Mouse (Mus musculus) spleen, adult 2 months (tissue): ENCODE data around the gene Scd3. TPM values are rescaled to one million over a fixed set of nuclear protein-coding genes. Genes with fewer than 3 reads are reported as not detected.

Experiments
- DNase-seq, 2 experiments: peaks; one replicate each; pipeline versions ENCODE4 v3.0.0 to v3.0.0-alpha.2; 2012 to 2021; ENCODE audit warnings: low spot score in 2 of 2, low read depth in 1 of 2
- H3K27ac ChIP-seq: fragments of 200-500 bp; 2 replicates; pipeline ENCODE4 v1.5.1; 2012; ENCODE audit warnings: low read length, inconsistent platforms; ENCODE audit not compliant: insufficient read depth
- H3K27me3 ChIP-seq: fragments of 200-500 bp; 2 replicates; pipeline ENCODE4 v1.6.1; 2012; ENCODE audit warnings: mild to moderate bottlenecking, moderate library complexity, low read length, inconsistent platforms; ENCODE audit not compliant: control insufficient read depth, insufficient read depth
- H3K36me3 ChIP-seq: fragments of 200-500 bp; 2 replicates; pipeline ENCODE4 v1.6.1; 2012; ENCODE audit warnings: mild to moderate bottlenecking, low read length, inconsistent platforms; ENCODE audit not compliant: control insufficient read depth, insufficient read depth
- H3K4me1 ChIP-seq: fragments of 200-500 bp; 2 replicates; pipeline ENCODE4 v1.6.1; 2011; ENCODE audit warnings: inconsistent platforms; ENCODE audit not compliant: control insufficient read depth, insufficient read depth, insufficient read length
- H3K4me3 ChIP-seq: fragments of 200-500 bp; 2 replicates; pipeline ENCODE4 v1.5.1; 2011; ENCODE audit warnings: mild to moderate bottlenecking, inconsistent platforms; ENCODE audit not compliant: insufficient read depth, insufficient read length; ENCODE audit errors: extremely low read depth
- CTCF ChIP-seq: fragments of 200-500 bp; IDR thresholded peaks from 2 replicates; pipeline ENCODE4 v1.5.1; 2011; ENCODE audit warnings: mild to moderate bottlenecking, inconsistent platforms; ENCODE audit not compliant: insufficient read depth, insufficient read length, insufficient replicate concordance; ENCODE audit errors: extremely low read depth
- POLR2A ChIP-seq: fragments of 200-500 bp; IDR thresholded peaks from 2 replicates; pipeline ENCODE4 v1.6.1; 2011; ENCODE audit warnings: low read depth, low read length, inconsistent platforms
- WGBS: fragments of 180-500 bp; shearing (Covaris S2); methylation state at CpG from one replicate; pipeline ENCODE4 v1.1.7; 2018; 5-methylcytosine and 5-hydroxymethylcytosine counted together
- polyA plus RNA-seq: library from polyadenylated mRNA; depleted of rRNA; stranded (reverse); fragments of >200 nt; gene quantifications from 2 replicates; pipeline ENCODE4 v1.2.3, GENCODE M21; 2012

The Scd3 gene
- polyA plus RNA-seq, 1 experiment: not detected

- TF ChIP-seq POLR2A (no peak), CTCF (no peak)
- H3K27me3 ChIP-seq: no peaks in the 10 kb centered on the region
- H3K4me1 ChIP-seq: no peaks in the 10 kb centered on the region
- H3K27ac ChIP-seq: no peak overlapping the region
- H3K36me3 ChIP-seq: no peaks in the 10 kb centered on the region
- no peak overlapping the region for H3K4me3 ChIP-seq
- 73% methylated on average over 3 of the region's 3 CpGs for WGBS
- DNase-seq: no peak
Measured at GRCm38 (mm10) chr19:44183968-44184367, 19.1 kb upstream of the Scd3 start.

GRCm38 (mm10) chr19:44189056-44189455, 14.0 kb upstream of the Scd3 start:
- no peak for DNase-seq
- 91% methylated on average over 4 of the region's 4 CpGs for WGBS
- H3K36me3 ChIP-seq: no peaks in the 10 kb centered on the region
- H3K27ac ChIP-seq: no peak overlapping the region
- H3K4me1 ChIP-seq: no peaks in the 10 kb centered on the region
- TF ChIP-seq CTCF: no peak
- TF ChIP-seq POLR2A: no peak
- H3K4me3 ChIP-seq: no peak overlapping the region
- no peaks in the 10 kb centered on the region for H3K27me3 ChIP-seq

DNA sequence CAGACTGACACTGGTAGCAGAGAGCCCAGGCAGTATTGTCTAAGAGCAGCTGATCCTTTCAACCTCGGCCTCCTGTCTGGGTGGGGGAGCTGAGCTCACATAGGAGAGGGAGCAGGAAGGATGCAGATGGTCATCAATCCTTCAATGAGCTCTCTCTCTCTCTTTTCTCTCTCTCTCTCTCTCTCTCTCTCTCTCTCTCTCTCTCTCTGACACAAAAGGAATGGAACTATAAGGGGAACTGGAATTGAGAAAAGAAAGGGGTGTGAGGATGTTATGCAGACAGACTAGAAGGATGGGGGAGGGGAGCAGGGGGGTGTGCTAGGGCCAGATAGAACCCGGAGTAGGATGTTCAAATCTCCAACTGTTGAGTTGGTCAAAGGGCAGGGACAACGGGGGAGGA, 10.7 kb upstream of the Scd3 start, which contains the start of gene Pkd2l1:
TSS of gene Pkd2l1 (minus strand) at position 101 of the 400 bp plus-strand sequence.
- no peaks in the 10 kb centered on the region for H3K36me3 ChIP-seq
- H3K27ac ChIP-seq: no peak within 1 kb of the TSS
- no peak for TF ChIP-seq POLR2A
- TF ChIP-seq CTCF: no peak
- H3K4me1 ChIP-seq: no peaks in the 10 kb centered on the region
- no peak for DNase-seq
- 34% methylated on average over 3 of the region's 3 CpGs for WGBS
- H3K4me3 ChIP-seq: no peak within 1 kb of the TSS
- H3K27me3 ChIP-seq: no peaks in the 10 kb centered on the region

DNA sequence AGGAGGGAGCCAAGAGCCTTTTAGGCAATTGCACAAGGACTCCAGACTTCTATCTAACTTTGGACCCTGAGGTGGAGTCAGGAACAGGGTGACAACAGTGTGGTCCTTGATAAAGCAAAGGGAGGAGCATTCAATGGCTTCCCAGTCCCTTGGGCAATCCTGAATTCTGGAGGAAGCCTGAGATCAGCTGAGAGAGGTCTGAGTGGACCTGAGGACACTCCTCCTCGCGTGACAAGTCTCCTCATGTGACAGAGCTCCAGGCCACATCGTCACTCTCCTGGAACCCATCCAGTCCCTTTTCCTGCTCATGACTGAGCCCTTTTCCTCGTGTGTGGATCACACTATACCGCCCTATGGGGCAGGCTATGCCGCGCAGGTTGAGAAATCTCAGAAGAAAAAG, 9.2 kb upstream of the Scd3 start:
- no peaks in the 10 kb centered on the region for H3K36me3 ChIP-seq
- H3K27me3 ChIP-seq: no peaks in the 10 kb centered on the region
- TF ChIP-seq POLR2A (no peak), CTCF (no peak)
- WGBS: 65% methylated on average over 7 of the region's 7 CpGs
- DNase-seq: no peak
- H3K4me1 ChIP-seq: no peaks in the 10 kb centered on the region
- H3K27ac ChIP-seq: no peak overlapping the region
- no peak overlapping the region for H3K4me3 ChIP-seq

- Histone ChIP-seq H3K36me3 (no peaks in the 10 kb centered on the region), H3K27me3 (no peaks in the 10 kb centered on the region), H3K27ac (no peak overlapping the region), H3K4me3 (no peak overlapping the region), H3K4me1 (no peaks in the 10 kb centered on the region)
- WGBS: 22% methylated on average over 7 of the region's 7 CpGs
- peak; percentile 11 to 60 for DNase-seq
- TF ChIP-seq CTCF (peak; percentile 72; the same call in 1 of the 2 replicates), POLR2A (no peak)
Measured at GRCm38 (mm10) chr19:44195138-44195537, 7.9 kb upstream of the Scd3 start.

- Histone ChIP-seq H3K4me1 (no peaks in the 10 kb centered on the region), H3K36me3 (no peaks in the 10 kb centered on the region), H3K27me3 (no peaks in the 10 kb centered on the region), H3K4me3 (no peak overlapping the region), H3K27ac (no peak overlapping the region)
- no peak for DNase-seq
- WGBS: 46% methylated on average over 10 of the region's 10 CpGs
- TF ChIP-seq CTCF: no peak
- no peak for TF ChIP-seq POLR2A
Measured at GRCm38 (mm10) chr19:44197053-44197852, 5.8 kb upstream of the Scd3 start.

- no peak overlapping the region for H3K4me3 ChIP-seq
- TF ChIP-seq CTCF (no peak), POLR2A (no peak)
- H3K36me3 ChIP-seq: no peaks in the 10 kb centered on the region
- H3K27ac ChIP-seq: no peak overlapping the region
- no peaks in the 10 kb centered on the region for H3K4me1 ChIP-seq
- DNase-seq: no peak
- no peaks in the 10 kb centered on the region for H3K27me3 ChIP-seq
- WGBS: 88% methylated on average over 6 of the region's 6 CpGs
Measured at GRCm38 (mm10) chr19:44198494-44198893, 4.6 kb upstream of the Scd3 start.
